Mouse (Mus musculus): ENCODE data around the gene Gprc5d. TPM values are rescaled to one million over a fixed set of nuclear protein-coding genes. Genes with fewer than 3 reads are reported as not detected.

Gene Gprc5d
- polyA plus RNA-seq (2012; ENCODE audit: low replicate concordance): not detected in 2 replicates

DNA sequence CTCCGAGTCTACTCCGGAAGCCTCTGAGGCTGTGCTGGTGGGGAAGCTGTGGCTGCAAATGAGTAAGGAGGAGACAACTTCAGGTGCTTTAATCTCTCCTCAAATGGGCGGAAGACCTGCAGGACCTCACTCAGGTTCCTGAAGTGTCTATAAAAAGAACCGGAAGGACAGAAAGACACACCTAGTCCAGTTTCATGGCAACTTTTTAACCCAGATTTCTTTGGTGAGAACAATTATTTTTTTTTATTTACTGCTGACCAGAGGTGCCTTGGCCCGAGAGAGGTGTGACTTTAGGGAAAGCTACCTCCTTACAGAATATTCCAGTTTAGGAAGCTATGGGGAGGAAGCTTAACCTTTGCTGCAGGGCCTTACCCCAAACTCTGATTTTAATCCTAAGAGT, at the start of gene Gprc5d:
TSS of gene Gprc5d (minus strand) at position 101 of the 400 bp plus-strand sequence.

DNA sequence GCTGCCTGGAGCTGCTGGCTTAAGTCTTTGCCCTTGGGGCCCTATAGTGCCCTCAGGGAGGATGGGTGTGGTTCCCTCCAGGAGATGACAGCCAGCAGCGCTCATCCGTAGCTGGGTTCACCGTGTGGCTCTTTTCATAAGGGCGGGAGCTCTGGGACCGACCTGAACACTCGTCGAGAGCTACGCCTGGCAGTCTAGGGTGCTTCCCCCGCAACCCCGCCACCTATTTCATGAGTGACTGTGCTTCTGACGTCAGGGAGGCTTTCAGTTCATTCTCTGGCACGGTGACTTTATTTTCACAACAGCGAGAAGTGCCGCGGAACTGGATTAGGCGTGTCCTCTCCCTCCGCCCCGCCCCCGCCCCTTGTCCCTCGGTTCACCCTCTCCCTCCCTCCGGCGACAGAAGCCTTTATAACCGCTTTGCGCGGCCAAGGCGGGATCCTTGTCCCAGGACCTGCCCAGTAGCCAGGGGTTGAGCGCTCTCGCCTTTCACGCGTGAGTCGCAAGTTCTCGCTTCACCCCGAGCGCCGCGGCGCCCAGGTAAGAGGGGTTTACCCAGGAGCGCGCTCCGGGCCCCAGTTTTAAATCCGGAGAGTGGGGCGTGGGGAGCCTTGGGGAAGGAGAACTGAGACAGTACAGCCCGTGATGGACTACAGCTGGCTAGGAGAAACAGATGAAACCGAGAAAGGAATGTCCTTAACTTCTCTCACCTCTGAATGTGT, 52.7 kb downstream of the Gprc5d start, which contains the start of gene Gprc5a:
TSS of gene Gprc5a (plus strand) at position 416 of the 722 bp plus-strand sequence.

Other genes with a start within 250 kb of the Gprc5d start
- 4.3 and 4.7 TPM in 2 replicates for gene Gpr19, start 219.7 kb downstream of the Gprc5d start, polyA plus RNA-seq (2012; ENCODE audit: low replicate concordance)
- 112 and 188 TPM in 2 replicates for gene Cdkn1b, start 197.9 kb downstream of the Gprc5d start, polyA plus RNA-seq (2012; ENCODE audit: low replicate concordance)
- gene Apold1, start 136.6 kb downstream of the Gprc5d start, polyA plus RNA-seq (2012; ENCODE audit: low replicate concordance): not detected in 2 replicates
- 3.4 and 8.0 TPM in 2 replicates for gene Ddx47, start 106.7 kb downstream of the Gprc5d start, polyA plus RNA-seq (2012; ENCODE audit: low replicate concordance)
- gene Gprc5a, start 52.6 kb downstream of the Gprc5d start, polyA plus RNA-seq (2012; ENCODE audit: low replicate concordance): 0.06 TPM in 1 of 2 replicates, not detected in the other
- gene Fam234b, start 79.7 kb upstream of the Gprc5d start, polyA plus RNA-seq (2012; ENCODE audit: low replicate concordance): 5.9 and 10.5 TPM in 2 replicates
- gene Hebp1, start 79.7 kb upstream of the Gprc5d start, polyA plus RNA-seq (2012; ENCODE audit: low replicate concordance): 4.0 and 17.0 TPM in 2 replicates
- gene Gsg1, start 136.1 kb upstream of the Gprc5d start, polyA plus RNA-seq (2012; ENCODE audit: low replicate concordance): 0.13 and 0.21 TPM in 2 replicates
- not detected in 2 replicates for gene Pbp2, start 192.1 kb upstream of the Gprc5d start, polyA plus RNA-seq (2012; ENCODE audit: low replicate concordance)
- gene Emp1, start 244.3 kb upstream of the Gprc5d start, polyA plus RNA-seq (2012; ENCODE audit: low replicate concordance): 1.3 and 2.4 TPM in 2 replicates

Data from hematopoietic multipotent progenitor cell, adult 10-12 weeks (in vitro differentiated cells).